Mouse (Mus musculus) layer of hippocampus, adult 11-12 months (tissue): ENCODE results near the gene Cd48.
A peak's percentile ranks its signal among the peaks of the same experiment; 100 is the strongest.
"Not testable (repeated sequence)": the region's sequence is repeated elsewhere in the genome, so short reads cannot be mapped to it uniquely, and the experiment has no call there.

ENCODE experiments used
- DNase-seq: peaks from one replicate; pipeline ENCODE4 v3.0.0; 2022; ENCODE audit warnings: low spot score

Gene Cd48

GRCm38 (mm10) chr1:171698983-171699382 is 17.2 kb downstream of the Cd48 start:
- peak; percentile 32 for DNase-seq

DNA sequence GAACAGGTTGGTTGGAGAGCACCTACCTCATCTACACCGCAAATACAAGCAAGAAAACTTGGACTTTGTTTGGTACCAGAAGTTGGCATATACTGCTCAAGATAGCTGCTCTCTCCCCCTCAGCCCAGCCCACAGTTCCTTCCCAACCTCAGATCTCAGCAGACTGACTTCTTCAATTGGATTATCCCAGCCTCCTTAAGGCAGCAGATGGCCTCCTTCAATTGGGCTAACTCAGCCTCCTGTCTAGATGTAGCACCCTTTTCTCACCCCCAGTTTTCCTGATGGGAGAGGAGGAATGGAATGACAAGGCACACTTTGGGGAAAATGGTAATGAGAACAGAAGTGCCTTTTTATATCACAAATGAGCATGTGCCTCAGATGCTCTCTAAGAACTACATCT is 31.9 kb downstream of the Cd48 start:
- not testable (repeated sequence) for DNase-seq

DNA sequence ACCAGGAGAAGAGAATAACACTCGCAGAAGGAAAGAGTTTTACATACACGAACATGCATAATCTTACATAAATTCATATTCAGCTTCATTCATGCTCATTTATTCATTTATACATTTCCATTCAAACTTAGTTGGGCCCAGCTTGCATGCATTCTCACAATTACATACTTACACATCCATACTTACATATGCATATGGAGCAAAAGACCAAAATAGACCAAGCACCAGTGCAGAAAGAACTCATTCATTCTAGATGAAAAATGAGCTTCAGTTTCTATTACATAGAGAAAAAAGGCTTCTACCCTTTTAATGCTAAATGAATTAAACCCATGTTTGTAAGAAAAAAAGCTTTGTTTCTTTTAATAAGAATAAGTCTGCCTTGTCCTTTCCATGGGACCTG is 33.6 kb downstream of the Cd48 start:
- no peak for DNase-seq

- no peak for DNase-seq
Measured at GRCm38 (mm10) chr1:171716232-171716631, 34.4 kb downstream of the Cd48 start.

GRCm38 (mm10) chr1:171731195-171731594 is 49.4 kb downstream of the Cd48 start:
- no peak for DNase-seq

DNA sequence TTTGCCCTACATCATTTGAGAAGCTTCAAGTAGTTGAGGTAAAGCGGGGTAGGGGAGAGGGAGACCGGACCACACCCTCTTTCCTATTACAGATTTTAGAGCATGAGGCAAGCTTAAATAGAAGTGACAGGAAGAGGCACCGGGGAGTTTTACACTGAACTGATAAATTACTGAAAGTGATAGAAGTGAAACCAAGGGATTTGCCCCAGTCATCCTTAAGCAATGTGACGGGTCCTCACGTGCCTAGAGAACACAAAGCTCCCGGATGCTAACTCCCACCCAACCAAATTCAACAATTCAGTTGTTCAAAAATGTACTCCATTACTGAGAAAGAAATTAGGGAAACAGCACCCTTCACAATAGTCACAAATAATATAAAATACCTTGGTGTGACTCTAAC is 53.1 kb downstream of the Cd48 start:
- DNase-seq = no peak

- no peak for DNase-seq
Measured at GRCm38 (mm10) chr1:171748127-171748969, 66.5 kb downstream of the Cd48 start.
